Mouse (Mus musculus) MEL (cell line): ENCODE measurements around the gene Tecta. TPM values are rescaled to one million over a fixed set of nuclear protein-coding genes. Genes with fewer than 3 reads are reported as not detected.

Experiments
- DNase-seq: peaks from one replicate; pipeline ENCODE4 v3.0.0; 2011; ENCODE audit warnings: low read depth, low spot score
- H3K27ac ChIP-seq: 2 replicates; pipeline ENCODE4 v1.5.1; 2012; ENCODE audit warnings: low read depth, mild to moderate bottlenecking, control low read depth, low read length, moderate library complexity; ENCODE audit not compliant: control insufficient read depth
- H3K27me3 ChIP-seq, 2 experiments: fragments of 150-350 bp in 1 of 2; sonication (generic) in 1 of 2; 2 replicates each; pipeline ENCODE4 v1.6.1; 2012; ENCODE audit warnings: low read length in 2 of 2, mild to moderate bottlenecking in 2 of 2, improper control_type of control experiment in 1 of 2, moderate library complexity in 1 of 2; ENCODE audit not compliant: insufficient read depth in 2 of 2, control insufficient read depth in 1 of 2
- H3K36me3 ChIP-seq, 2 experiments: 2 replicates each; pipeline ENCODE4 v1.6.1; 2012 to 2014; ENCODE audit warnings: low read length in 2 of 2, improper control_type of control experiment in 1 of 2, inconsistent platforms in 1 of 2, mild to moderate bottlenecking in 1 of 2; ENCODE audit not compliant: insufficient read depth in 2 of 2, control insufficient read depth in 1 of 2
- H3K4me1 ChIP-seq, 2 experiments: fragments of 150-350 bp in 1 of 2; sonication (generic) in 1 of 2; 2 replicates each; pipeline ENCODE4 v1.6.1; 2012; ENCODE audit warnings: low read length in 2 of 2, improper control_type of control experiment in 1 of 2, mild to moderate bottlenecking in 1 of 2; ENCODE audit not compliant: insufficient read depth in 2 of 2, control insufficient read depth in 1 of 2
- H3K4me3 ChIP-seq, 2 experiments: fragments of 150-350 bp in 1 of 2; sonication (generic) in 1 of 2; 2 replicates each; pipeline ENCODE4 v1.5.1; 2012; ENCODE audit warnings: low read depth in 2 of 2, low read length in 2 of 2, mild to moderate bottlenecking in 2 of 2, moderate library complexity in 2 of 2, control low read depth in 1 of 2, improper control_type of control experiment in 1 of 2; ENCODE audit not compliant: control insufficient read depth in 1 of 2, insufficient read depth in 1 of 2
- H3K79me2 ChIP-seq: 2 replicates; pipeline ENCODE4 v1.6.1; 2012; ENCODE audit warnings: mild to moderate bottlenecking, low read length, moderate library complexity; ENCODE audit not compliant: control insufficient read depth, poor library complexity, insufficient read depth
- H3K9ac ChIP-seq: 2 replicates; pipeline ENCODE4 v1.6.1; 2012; ENCODE audit warnings: low read depth, mild to moderate bottlenecking, control low read depth, low read length, moderate library complexity; ENCODE audit not compliant: control insufficient read depth, poor library complexity, severe bottlenecking
- H3K9me3 ChIP-seq: fragments of 150-350 bp; sonication (generic); replicated peaks from 2 replicates; pipeline ENCODE4 v1.6.1; 2012; ENCODE audit warnings: mild to moderate bottlenecking, low read length, improper control_type of control experiment, moderate library complexity; ENCODE audit not compliant: insufficient read depth
- BHLHE40 ChIP-seq: IDR thresholded peaks from 2 replicates; pipeline ENCODE4 v1.6.1; 2012; ENCODE audit warnings: low read depth, mild to moderate bottlenecking, inconsistent platforms, low read length, improper control_type of control experiment, borderline replicate concordance
- CHD1 ChIP-seq: IDR thresholded peaks from 2 replicates; pipeline ENCODE4 v1.6.1; 2012; ENCODE audit warnings: low read depth, mild to moderate bottlenecking, inconsistent platforms, low read length, improper control_type of control experiment
- CTCF ChIP-seq, 3 experiments: IDR thresholded peaks in 2 of 3; conservative IDR thresholded peaks in 1 of 3; 2 replicates each; pipeline ENCODE4 v1.5.1; 2011 to 2012; ENCODE audit warnings: low read length in 3 of 3, low read depth in 2 of 3, mild to moderate bottlenecking in 2 of 3, improper control_type of control experiment in 1 of 3, inconsistent platforms in 1 of 3, mixed read lengths in 1 of 3, moderate library complexity in 1 of 3; ENCODE audit not compliant: control insufficient read depth in 1 of 3, insufficient read depth in 1 of 3, poor library complexity in 1 of 3, severe bottlenecking in 1 of 3
- ETS1 ChIP-seq: IDR thresholded peaks from 2 replicates; pipeline ENCODE4 v1.6.1; 2012; ENCODE audit warnings: low read depth, mild to moderate bottlenecking, inconsistent platforms, low read length, improper control_type of control experiment, moderate library complexity
- GABPA ChIP-seq: IDR thresholded peaks from 2 replicates; pipeline ENCODE4 v1.6.1; 2012; ENCODE audit warnings: low read depth, mild to moderate bottlenecking, inconsistent platforms, low read length, improper control_type of control experiment, moderate library complexity
- HCFC1 ChIP-seq: IDR thresholded peaks from 2 replicates; pipeline ENCODE4 v1.6.1; 2012; ENCODE audit warnings: low read depth, mild to moderate bottlenecking, inconsistent platforms, low read length, improper control_type of control experiment, moderate library complexity
- JUND ChIP-seq: IDR thresholded peaks from 2 replicates; pipeline ENCODE4 v1.6.1; 2011; ENCODE audit warnings: low read depth, mild to moderate bottlenecking, improper control_type of control experiment, low read length
- MAX ChIP-seq: IDR thresholded peaks from 2 replicates; pipeline ENCODE4 v1.6.1; 2011; ENCODE audit warnings: low read length, improper control_type of control experiment
- MXI1 ChIP-seq: IDR thresholded peaks from 2 replicates; pipeline ENCODE4 v1.6.1; 2011; ENCODE audit warnings: mild to moderate bottlenecking, low read depth, low read length, improper control_type of control experiment
- NELFE ChIP-seq: IDR thresholded peaks from 2 replicates; pipeline ENCODE4 v1.6.1; 2011; ENCODE audit warnings: low read depth, low read length, improper control_type of control experiment
- NRF1 ChIP-seq: IDR thresholded peaks from 2 replicates; pipeline ENCODE4 v1.6.1; 2014; ENCODE audit warnings: low read depth, mild to moderate bottlenecking, inconsistent platforms, low read length, improper control_type of control experiment, moderate library complexity; ENCODE audit not compliant: poor library complexity, insufficient read depth, severe bottlenecking
- POLR2AphosphoS5 ChIP-seq: IDR thresholded peaks from 2 replicates; pipeline ENCODE4 v1.6.1; 2012; ENCODE audit warnings: low read depth, borderline replicate concordance, mild to moderate bottlenecking, inconsistent platforms, low read length, moderate library complexity, mixed read lengths
- RAD21 ChIP-seq: IDR thresholded peaks from 2 replicates; pipeline ENCODE4 v1.6.1; 2011; ENCODE audit warnings: mild to moderate bottlenecking, low read depth, low read length, improper control_type of control experiment
- RCOR1 ChIP-seq: IDR thresholded peaks from 2 replicates; pipeline ENCODE4 v1.6.1; 2012; ENCODE audit warnings: low read depth, mild to moderate bottlenecking, inconsistent platforms, low read length, improper control_type of control experiment
- SMC3 ChIP-seq: IDR thresholded peaks from 2 replicates; pipeline ENCODE4 v1.6.1; 2011; ENCODE audit warnings: low read depth, low read length, improper control_type of control experiment
- TAL1 ChIP-seq: IDR thresholded peaks from 2 replicates; pipeline ENCODE4 v1.6.1; 2012; ENCODE audit warnings: mild to moderate bottlenecking, inconsistent platforms, low read length, moderate library complexity, mixed read lengths
- TBP ChIP-seq: IDR thresholded peaks from 2 replicates; pipeline ENCODE4 v1.8.0; 2011; ENCODE audit warnings: low read depth, low read length, improper control_type of control experiment
- TCF12 ChIP-seq: IDR thresholded peaks from 2 replicates; pipeline ENCODE4 v1.6.1; 2014; ENCODE audit warnings: low read depth, mild to moderate bottlenecking, inconsistent platforms, low read length, improper control_type of control experiment, moderate library complexity
- USF2 ChIP-seq, 2 experiments: IDR thresholded peaks; 2 replicates each; pipeline ENCODE4 v1.6.1; 2011 to 2012; ENCODE audit warnings: improper control_type of control experiment in 2 of 2, low read length in 2 of 2, borderline replicate concordance in 1 of 2, inconsistent platforms in 1 of 2, low read depth in 1 of 2, mild to moderate bottlenecking in 1 of 2; ENCODE audit not compliant: insufficient read depth in 1 of 2
- ZKSCAN1 ChIP-seq: IDR thresholded peaks from 2 replicates; pipeline ENCODE4 v1.6.1; 2012; ENCODE audit warnings: low read depth, mild to moderate bottlenecking, inconsistent platforms, low read length, improper control_type of control experiment, moderate library complexity
- polyA plus RNA-seq, 2 experiments: library from polyadenylated mRNA; stranded (reverse) in 1 of 2; unstranded in 1 of 2; fragments of >175 nt in 1 of 2; fragments of >200 nt in 1 of 2; gene quantifications; 2 replicates each; pipeline versions ENCODE4 v1.2.1 to v1.2.4; 2012; ENCODE audit warnings: low replicate concordance in 2 of 2, low read depth in 1 of 2; ENCODE audit not compliant: insufficient read length in 2 of 2, insufficient read depth in 1 of 2, missing spikeins in 1 of 2
- total RNA-seq: library from RNA; depleted of rRNA; stranded (reverse); fragments of 300-350 nt; gene quantifications from 2 replicates; pipeline ENCODE4 v1.2.3, GENCODE M21; 2012

Tecta gene
- total and polyA plus RNA-seq, 3 experiments = not detected

DNA sequence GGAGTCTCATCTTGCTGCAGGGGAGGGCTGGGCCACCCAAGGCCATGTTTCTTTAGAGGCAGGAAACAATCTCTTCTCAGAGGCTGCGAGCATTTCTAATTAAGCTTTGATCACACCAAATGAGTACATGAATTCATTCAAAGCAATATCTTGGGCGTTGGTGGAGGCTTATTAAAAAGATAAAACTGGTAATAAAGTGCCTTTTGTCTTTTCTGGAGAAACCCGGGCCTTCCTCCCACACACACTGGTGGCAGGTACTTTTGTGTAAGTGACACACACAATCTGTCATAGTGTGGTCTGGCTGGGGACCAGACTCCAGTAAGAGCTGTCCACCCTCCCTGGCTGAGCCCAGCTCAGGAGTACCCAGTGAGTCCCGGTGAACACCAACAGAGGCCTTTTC, 60.6 kb downstream of the Tecta start:
- no peaks in the 10 kb centered on the region for H3K9me3 ChIP-seq
- DNase-seq = no peak
- no peak overlapping the region for H3K4me3 ChIP-seq
- H3K79me2 ChIP-seq = no peaks in the 10 kb centered on the region
- TF ChIP-seq USF2 (IDR thresholded peaks at IDR 0.05; ENCODE audit: borderline replicate concordance in 1 of 2, insufficient read depth in 1 of 2, low read depth in 1 of 2, low read length in 2 of 2) = no peak
- TF ChIP-seq RAD21 = no peak
- TF ChIP-seq JUND = no peak
- no peak for TF ChIP-seq ETS1
- no peak for TF ChIP-seq MXI1
- TF ChIP-seq CTCF (IDR thresholded peaks at IDR 0.05 in 2 of 3, conservative IDR thresholded peaks at IDR 0.05 in 1 of 3; ENCODE audit: control insufficient read depth in 1 of 3, insufficient read depth in 1 of 3, low read depth in 2 of 3, low read length in 3 of 3, poor library complexity in 1 of 3, severe bottlenecking in 1 of 3) = no peak
- TF ChIP-seq RCOR1 = no peak
- TF ChIP-seq ZKSCAN1 = no peak
- no peak for TF ChIP-seq POLR2AphosphoS5
- H3K27ac ChIP-seq = no peak overlapping the region
- no peaks in the 10 kb centered on the region for H3K36me3 ChIP-seq
- H3K27me3 ChIP-seq = no peaks in the 10 kb centered on the region
- no peaks in the 10 kb centered on the region for H3K4me1 ChIP-seq
- H3K9ac ChIP-seq = no peak overlapping the region

DNA sequence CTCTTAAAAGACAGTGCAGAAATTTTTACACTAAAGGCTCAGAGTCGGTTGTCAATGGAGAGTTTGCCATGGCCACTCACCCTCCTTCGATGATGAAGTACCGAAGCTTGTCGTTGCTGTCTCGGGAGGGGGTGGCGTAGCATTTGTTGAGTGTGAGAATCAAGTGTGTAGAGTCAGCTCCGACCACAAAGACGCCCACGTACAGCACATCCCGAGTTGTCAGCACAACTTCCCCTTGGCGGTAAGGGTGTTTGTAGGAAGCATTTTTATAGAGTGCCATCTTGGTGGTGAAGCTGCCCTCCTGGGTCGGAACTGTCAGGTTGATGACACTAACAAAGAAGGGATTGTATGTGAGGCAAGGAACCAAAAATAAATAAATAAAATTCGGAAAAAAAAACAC, 62.7 kb downstream of the Tecta start:
- TF ChIP-seq MAX (no peak), TBP (no peak), SMC3 (no peak), TAL1 (no peak), CTCF (IDR thresholded peaks at IDR 0.05 in 2 of 3, conservative IDR thresholded peaks at IDR 0.05 in 1 of 3; ENCODE audit: control insufficient read depth in 1 of 3, insufficient read depth in 1 of 3, low read depth in 2 of 3, low read length in 3 of 3, poor library complexity in 1 of 3, severe bottlenecking in 1 of 3) (no peak), CHD1 (no peak), HCFC1 (no peak), NELFE (no peak), GABPA (no peak), NRF1 (no peak), ZKSCAN1 (no peak), TCF12 (no peak), BHLHE40 (no peak)
- no peaks in the 10 kb centered on the region for H3K27me3 ChIP-seq
- no peaks in the 10 kb centered on the region for H3K9me3 ChIP-seq
- no peaks in the 10 kb centered on the region for H3K4me1 ChIP-seq
- no peak overlapping the region for H3K4me3 ChIP-seq
- H3K27ac ChIP-seq = no peak overlapping the region
- H3K9ac ChIP-seq = no peak overlapping the region
- no peaks in the 10 kb centered on the region for H3K79me2 ChIP-seq
- no peak for DNase-seq
- no peaks in the 10 kb centered on the region for H3K36me3 ChIP-seq
